Mouse (Mus musculus): ENCODE data around the gene Fth1. TPM values are rescaled to one million over a fixed set of nuclear protein-coding genes. Genes with fewer than 3 reads are reported as not detected.

Gene Fth1
- polyA plus RNA-seq, 1 experiment from 2014 or later, result 1,303 TPM

DNA sequence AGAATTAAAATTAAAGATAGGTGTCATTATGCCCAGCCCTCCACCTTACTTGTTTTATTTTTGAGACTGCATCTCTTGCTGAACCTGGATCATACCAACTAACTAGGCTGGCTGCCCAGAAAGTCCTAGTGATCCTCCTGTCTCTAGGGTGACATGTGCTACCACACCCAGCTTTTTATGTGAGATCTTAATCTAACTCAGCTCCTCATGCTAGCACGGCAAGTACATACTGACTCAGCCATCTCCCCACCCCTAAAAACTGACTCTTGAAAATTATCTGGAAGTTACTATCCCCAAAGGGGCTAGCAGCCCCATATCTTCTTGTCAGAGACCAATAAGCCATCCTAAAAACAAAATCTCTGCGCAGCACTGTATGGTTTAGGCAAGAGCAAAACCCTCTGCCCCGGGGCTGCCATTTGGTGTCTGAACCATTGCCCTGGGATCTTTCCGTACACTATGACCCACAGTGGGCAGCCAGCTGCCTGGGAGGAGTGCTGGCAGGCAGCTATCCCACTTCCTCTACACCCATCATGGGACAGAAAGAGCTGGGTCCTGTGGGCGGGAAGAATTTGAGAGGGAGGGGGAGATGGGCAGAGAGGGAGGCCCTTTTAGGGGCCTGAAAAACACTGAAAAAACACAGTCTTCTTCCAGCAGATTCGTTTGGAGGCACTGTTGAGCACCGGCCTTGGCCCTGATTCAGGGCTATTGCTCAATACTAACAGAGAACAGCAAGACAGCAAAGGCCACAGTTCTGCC lies 26.2 kb upstream of the Fth1 start:
- ATAC-seq (replicated peaks; ENCODE audit: insufficient number of reproducible peaks, low FRiP score, low TSS enrichment, low read depth) (no peak), DNase-seq (ENCODE audit: low spot score) (peak; percentile 60)
- no peaks in the 10 kb centered on the region for H3K9me3 ChIP-seq (replicated peaks; ENCODE audit: control insufficient read depth, low read length)
- no peak overlapping the region for H3K4me2 ChIP-seq (ENCODE audit: low read depth, low read length)
- no peaks in the 10 kb centered on the region for H3K27me3 ChIP-seq (ENCODE audit: control insufficient read depth, insufficient read depth, low read length)
- no peak overlapping the region for H3K9ac ChIP-seq (replicated peaks; ENCODE audit: low read length)
- WGBS, result 38% methylated on average over 7 of the region's 7 CpGs
- no peaks in the 10 kb centered on the region for H3K4me1 ChIP-seq (ENCODE audit: control insufficient read depth, insufficient read depth, low read length)
- H3K27ac ChIP-seq (replicated peaks; ENCODE audit: low read depth, low read length), result no peak overlapping the region
- H3K4me3 ChIP-seq (ENCODE audit: low read depth, low read length), result no peak overlapping the region
- no peaks in the 10 kb centered on the region for H3K36me3 ChIP-seq (replicated peaks; ENCODE audit: control insufficient read depth, insufficient read depth, low read depth, low read length)

- Histone ChIP-seq H3K9ac (replicated peaks; ENCODE audit: low read length) (no peak overlapping the region), H3K4me3 (ENCODE audit: low read depth, low read length) (no peak overlapping the region), H3K27ac (replicated peaks; ENCODE audit: low read depth, low read length) (no peak overlapping the region), H3K9me3 (replicated peaks; ENCODE audit: control insufficient read depth, low read length) (no peaks in the 10 kb centered on the region), H3K4me1 (ENCODE audit: control insufficient read depth, insufficient read depth, low read length) (no peaks in the 10 kb centered on the region), H3K4me2 (ENCODE audit: low read depth, low read length) (no peak overlapping the region), H3K27me3 (ENCODE audit: control insufficient read depth, insufficient read depth, low read length) (no peaks in the 10 kb centered on the region), H3K36me3 (replicated peaks; ENCODE audit: control insufficient read depth, insufficient read depth, low read depth, low read length) (no peaks in the 10 kb centered on the region)
- 39% methylated on average over 5 of the region's 5 CpGs for WGBS
- DNase-seq (ENCODE audit: low spot score), result no peak
- no peak for ATAC-seq (replicated peaks; ENCODE audit: insufficient number of reproducible peaks, low FRiP score, low TSS enrichment, low read depth)
Measured at GRCm38 (mm10) chr19:9954811-9955202, 25.6 kb upstream of the Fth1 start.

DNA sequence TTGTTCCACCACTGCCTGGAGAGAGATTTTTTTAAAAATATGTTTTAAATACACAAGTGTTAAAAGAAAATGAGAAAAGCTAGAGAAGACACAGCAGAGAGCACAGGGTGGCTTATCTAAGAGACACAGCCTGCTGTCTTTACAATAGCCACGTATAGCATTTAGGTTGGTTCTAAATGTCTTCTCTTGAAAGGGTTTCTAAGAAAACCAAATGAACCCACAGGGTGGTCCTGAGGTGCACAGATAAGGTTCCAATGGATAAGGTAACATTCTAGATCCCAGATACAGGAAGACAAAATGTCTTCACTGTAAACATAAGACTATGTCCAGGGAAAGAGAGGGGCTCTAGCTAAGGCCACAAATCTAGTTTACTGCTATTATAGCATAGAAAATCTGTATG lies 25.0 kb upstream of the Fth1 start:
- Histone ChIP-seq H3K36me3 (replicated peaks; ENCODE audit: control insufficient read depth, insufficient read depth, low read depth, low read length) (no peaks in the 10 kb centered on the region), H3K9ac (replicated peaks; ENCODE audit: low read length) (no peak overlapping the region), H3K27ac (replicated peaks; ENCODE audit: low read depth, low read length) (no peak overlapping the region), H3K4me1 (ENCODE audit: control insufficient read depth, insufficient read depth, low read length) (no peaks in the 10 kb centered on the region), H3K27me3 (ENCODE audit: control insufficient read depth, insufficient read depth, low read length) (no peaks in the 10 kb centered on the region), H3K4me3 (ENCODE audit: low read depth, low read length) (no peak overlapping the region), H3K9me3 (replicated peaks; ENCODE audit: control insufficient read depth, low read length) (no peaks in the 10 kb centered on the region), H3K4me2 (ENCODE audit: low read depth, low read length) (no peak overlapping the region)
- no peak for DNase-seq (ENCODE audit: low spot score)
- no peak for ATAC-seq (replicated peaks; ENCODE audit: insufficient number of reproducible peaks, low FRiP score, low TSS enrichment, low read depth)
- WGBS, result 80% methylated on average over 1 of the region's 1 CpGs

GRCm38 (mm10) chr19:9956624-9957388 lies 23.6 kb upstream of the Fth1 start:
- Histone ChIP-seq H3K4me1 (ENCODE audit: control insufficient read depth, insufficient read depth, low read length) (no peaks in the 10 kb centered on the region), H3K27me3 (ENCODE audit: control insufficient read depth, insufficient read depth, low read length) (no peaks in the 10 kb centered on the region), H3K4me3 (ENCODE audit: low read depth, low read length) (no peak overlapping the region), H3K4me2 (ENCODE audit: low read depth, low read length) (no peak overlapping the region), H3K27ac (replicated peaks; ENCODE audit: low read depth, low read length) (no peak overlapping the region), H3K9ac (replicated peaks; ENCODE audit: low read length) (no peak overlapping the region), H3K36me3 (replicated peaks; ENCODE audit: control insufficient read depth, insufficient read depth, low read depth, low read length) (no peaks in the 10 kb centered on the region), H3K9me3 (replicated peaks; ENCODE audit: control insufficient read depth, low read length) (no peaks in the 10 kb centered on the region)
- DNase-seq (ENCODE audit: low spot score) (no peak), ATAC-seq (replicated peaks; ENCODE audit: insufficient number of reproducible peaks, low FRiP score, low TSS enrichment, low read depth) (no peak)
- WGBS, result 77% methylated on average over 4 of the region's 4 CpGs

DNA sequence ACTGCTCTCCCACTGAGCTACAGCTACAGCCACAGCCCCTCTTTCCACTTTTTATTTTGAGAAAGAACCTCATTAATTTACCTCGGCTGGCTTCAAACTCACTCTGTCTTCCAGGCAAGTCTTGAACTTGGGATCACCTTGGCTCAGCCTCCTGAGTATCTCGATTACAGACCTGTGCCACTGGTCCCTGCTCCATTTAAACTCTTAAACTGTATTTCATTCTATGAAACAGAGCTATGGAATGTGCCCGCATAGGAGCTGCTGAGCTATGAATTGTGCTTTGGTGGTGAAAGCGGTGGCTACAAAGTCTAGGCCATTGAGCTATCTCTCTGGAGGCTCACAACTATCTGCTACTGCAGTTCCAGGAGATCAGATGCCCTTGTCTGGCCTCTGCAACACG lies 22.4 kb upstream of the Fth1 start:
- 86% methylated on average over 5 of the region's 5 CpGs for WGBS
- Histone ChIP-seq H3K4me3 (ENCODE audit: low read depth, low read length) (no peak overlapping the region), H3K27me3 (ENCODE audit: control insufficient read depth, insufficient read depth, low read length) (no peaks in the 10 kb centered on the region), H3K27ac (replicated peaks; ENCODE audit: low read depth, low read length) (no peak overlapping the region), H3K9me3 (replicated peaks; ENCODE audit: control insufficient read depth, low read length) (no peaks in the 10 kb centered on the region), H3K4me1 (ENCODE audit: control insufficient read depth, insufficient read depth, low read length) (no peaks in the 10 kb centered on the region), H3K36me3 (replicated peaks; ENCODE audit: control insufficient read depth, insufficient read depth, low read depth, low read length) (no peaks in the 10 kb centered on the region), H3K9ac (replicated peaks; ENCODE audit: low read length) (no peak overlapping the region), H3K4me2 (ENCODE audit: low read depth, low read length) (no peak overlapping the region)
- ATAC-seq (replicated peaks; ENCODE audit: insufficient number of reproducible peaks, low FRiP score, low TSS enrichment, low read depth) (no peak), DNase-seq (ENCODE audit: low spot score) (no peak)

GRCm38 (mm10) chr19:9960769-9961168 lies 19.6 kb upstream of the Fth1 start:
- Histone ChIP-seq H3K4me2 (ENCODE audit: low read depth, low read length) (no peak overlapping the region), H3K9ac (replicated peaks; ENCODE audit: low read length) (no peak overlapping the region), H3K27ac (replicated peaks; ENCODE audit: low read depth, low read length) (no peak overlapping the region), H3K36me3 (replicated peaks; ENCODE audit: control insufficient read depth, insufficient read depth, low read depth, low read length) (no peaks in the 10 kb centered on the region), H3K27me3 (ENCODE audit: control insufficient read depth, insufficient read depth, low read length) (no peaks in the 10 kb centered on the region), H3K9me3 (replicated peaks; ENCODE audit: control insufficient read depth, low read length) (no peaks in the 10 kb centered on the region), H3K4me1 (ENCODE audit: control insufficient read depth, insufficient read depth, low read length) (no peaks in the 10 kb centered on the region), H3K4me3 (ENCODE audit: low read depth, low read length) (no peak overlapping the region)
- no peak for ATAC-seq (replicated peaks; ENCODE audit: insufficient number of reproducible peaks, low FRiP score, low TSS enrichment, low read depth)
- WGBS, result 87% methylated on average over 5 of the region's 5 CpGs
- DNase-seq (ENCODE audit: low spot score), result no peak

DNA sequence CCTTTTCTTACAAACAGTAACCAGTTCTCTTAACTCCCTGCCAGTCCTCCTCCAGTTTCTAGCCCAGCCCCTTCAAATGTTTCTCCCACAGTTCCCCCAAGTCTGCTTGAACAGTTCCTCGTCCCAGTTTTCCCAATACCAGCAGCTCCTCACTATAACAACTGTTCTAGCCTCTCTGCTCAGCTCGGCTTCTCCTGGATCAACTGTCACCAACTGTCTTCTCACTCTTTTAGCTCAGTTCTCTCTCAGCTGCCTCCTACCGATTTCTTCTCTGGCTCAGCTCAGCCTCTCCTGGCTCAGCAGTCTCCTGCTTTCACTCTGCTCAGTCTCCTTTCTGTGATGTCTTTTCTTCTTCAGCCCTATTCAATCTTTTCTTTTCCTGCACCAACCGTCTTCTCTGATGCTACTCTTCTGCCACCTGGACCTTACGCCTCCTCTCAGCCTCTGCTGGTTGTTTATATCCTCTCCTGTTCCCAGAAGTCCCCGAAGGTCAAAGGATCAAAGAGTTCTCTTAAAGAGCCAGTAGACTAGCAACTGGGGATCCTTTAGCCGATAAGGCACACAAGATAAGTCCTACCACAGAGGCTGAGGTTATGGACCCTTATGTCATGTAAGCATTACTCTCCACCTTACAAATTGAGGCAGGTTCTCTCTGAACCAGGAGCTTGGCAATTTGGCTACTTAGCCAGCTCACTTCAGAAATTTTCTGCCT lies 16.0 kb upstream of the Fth1 start:
- DNase-seq (ENCODE audit: low spot score), result no peak
- H3K36me3 ChIP-seq (replicated peaks; ENCODE audit: control insufficient read depth, insufficient read depth, low read depth, low read length), result no peaks in the 10 kb centered on the region

More for the DNA sequence above, 16.0 kb upstream of the Fth1 start:
- ATAC-seq (replicated peaks; ENCODE audit: insufficient number of reproducible peaks, low FRiP score, low TSS enrichment, low read depth), result no peak
- H3K4me2 ChIP-seq (ENCODE audit: low read depth, low read length), result no peak overlapping the region
- no peaks in the 10 kb centered on the region for H3K9me3 ChIP-seq (replicated peaks; ENCODE audit: control insufficient read depth, low read length)
- no peak overlapping the region for H3K4me3 ChIP-seq (ENCODE audit: low read depth, low read length)
- WGBS, result 27% methylated on average over 7 of the region's 7 CpGs
- H3K27ac ChIP-seq (replicated peaks; ENCODE audit: low read depth, low read length), result no peak overlapping the region
- H3K4me1 ChIP-seq (ENCODE audit: control insufficient read depth, insufficient read depth, low read length), result no peaks in the 10 kb centered on the region
- H3K27me3 ChIP-seq (ENCODE audit: control insufficient read depth, insufficient read depth, low read length), result no peaks in the 10 kb centered on the region
- no peak overlapping the region for H3K9ac ChIP-seq (replicated peaks; ENCODE audit: low read length)

Measured in embryonic facial prominence, embryonic 11.5 days (tissue).